13 mouse cellular contexts compared by ENCODE assay signal in the genomic region with DNA sequence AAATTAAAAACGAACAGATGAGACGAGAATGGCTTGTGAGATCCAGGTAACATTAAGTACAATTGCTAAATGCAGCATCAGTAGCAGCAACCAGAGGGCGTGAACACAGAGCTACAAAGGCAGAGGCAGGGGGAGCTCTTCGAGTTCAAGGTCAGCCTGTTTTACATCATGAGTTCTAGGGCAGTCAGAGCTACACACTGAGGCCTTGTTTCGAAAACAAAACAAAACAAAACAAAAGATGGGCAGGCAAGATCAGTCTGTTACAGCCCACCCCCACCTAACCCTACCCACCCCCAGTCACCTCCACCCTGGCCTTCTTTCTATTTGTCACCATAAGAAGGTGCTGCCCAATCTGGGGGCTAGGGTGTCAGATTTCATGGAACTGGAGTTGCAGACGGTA.
"Had no signal": no experiment of that assay in that cellular context is flagged by ENCODE, and none has a peak within 500 bp of the region (broad histone marks: within the 10 kb centered on the region; RNA-seq: fewer than 3 reads in every experiment).

No protein-coding gene starts in this region.

- H3K9me3 ChIP-seq: limb, embryonic 12.5 days; liver, embryonic 13.5 days; lung, embryonic 15.5 days; neural tube, embryonic 12.5 days had no signal

- H3K27ac ChIP-seq: limb, embryonic 12.5 days; liver, embryonic 13.5 days; lung, embryonic 15.5 days; neural tube, embryonic 12.5 days; stomach, postnatal 0 days had no signal

- DNase-seq: kidney, adult 9 months; kidney, postnatal 10 days; kidney, postnatal 4 days; liver; liver, embryonic 13.5 days; liver, postnatal 0 days; thymus, adult 18-20 months; thymus, postnatal 14 days had no signal

- ATAC-seq: liver, postnatal 0 days had no signal

- H3K4me2 ChIP-seq: limb, embryonic 12.5 days; liver, embryonic 13.5 days; lung, embryonic 15.5 days; neural tube, embryonic 12.5 days had no signal

- H3K4me3 ChIP-seq: layer of hippocampus, adult 2 months; limb, embryonic 12.5 days; liver, embryonic 13.5 days; lung, embryonic 15.5 days; neural tube, embryonic 12.5 days had no signal

- H3K36me3 ChIP-seq: limb, embryonic 12.5 days; liver, embryonic 13.5 days; lung, embryonic 15.5 days; neural tube, embryonic 12.5 days had no signal

- H3K9ac ChIP-seq: limb, embryonic 12.5 days; liver, embryonic 13.5 days; liver, postnatal 0 days; lung, embryonic 15.5 days; neural tube, embryonic 12.5 days had no signal

- H3K4me1 ChIP-seq: limb, embryonic 12.5 days; liver, embryonic 13.5 days; lung, embryonic 15.5 days; neural tube, embryonic 12.5 days had no signal

- H3K27me3 ChIP-seq: limb, embryonic 12.5 days; liver, embryonic 13.5 days; lung, embryonic 15.5 days; neural tube, embryonic 12.5 days had no signal
